Mouse (Mus musculus): ENCODE measurements around the gene Mark4. TPM values are rescaled to one million over a fixed set of nuclear protein-coding genes. Genes with fewer than 3 reads are reported as not detected.

Mark4 gene
- polyA plus RNA-seq, 1 experiment from 2014 or later = 10.9 TPM

DNA sequence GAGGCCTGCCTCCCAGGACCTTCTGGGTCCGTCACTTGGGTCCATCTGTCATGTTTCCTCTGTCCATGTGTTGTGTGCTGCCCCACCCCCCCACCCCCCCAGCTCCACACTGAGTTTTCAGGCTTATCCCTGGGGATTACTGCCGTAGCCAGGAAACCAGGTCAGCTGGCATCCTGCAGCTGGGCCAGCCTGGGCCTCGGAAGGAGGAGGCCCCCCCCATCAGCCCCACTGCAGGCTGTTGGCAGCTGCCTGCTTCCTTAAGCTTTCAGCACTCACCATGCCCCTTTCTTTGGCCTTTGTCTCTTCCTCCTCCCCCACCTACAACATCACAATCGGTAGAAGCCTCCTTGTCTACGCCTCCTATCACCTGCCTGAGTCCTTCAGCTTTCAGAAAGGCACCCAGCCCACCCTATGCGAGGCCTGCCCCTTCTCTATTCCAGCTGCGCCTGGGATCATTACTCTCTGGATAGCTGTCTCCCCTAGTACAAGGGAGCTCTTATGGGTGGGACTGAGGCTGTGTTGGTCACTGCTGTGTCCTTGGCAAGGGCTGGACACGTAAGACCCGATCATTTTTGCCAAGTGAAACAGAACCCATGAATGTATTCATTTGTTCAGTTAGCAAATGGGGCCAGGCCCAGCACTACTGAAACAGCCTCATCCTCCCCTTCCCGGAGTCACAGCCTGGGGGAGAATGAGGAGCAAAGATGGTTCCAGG lies 69.8 kb downstream of the Mark4 start:
- peak; percentile 74 for DNase-seq (ENCODE audit: low spot score)
- Histone ChIP-seq H3K36me3 (ENCODE audit: control insufficient read depth, insufficient read depth, low read length) (peaks cover 96% of the 10 kb centered on the region), H3K27ac (replicated peaks; ENCODE audit: low read depth, low read length) (no peak overlapping the region; the same call in 1 of the 2 replicates)

GRCm38 (mm10) chr7:19383708-19384107 lies 74.9 kb downstream of the Mark4 start:
- Histone ChIP-seq H3K27me3 (replicated peaks; ENCODE audit: control insufficient read depth, insufficient read depth, low read length) (no peaks in the 10 kb centered on the region), H3K9ac (ENCODE audit: low read depth, low read length) (no peak overlapping the region; the same call in 1 of the 2 replicates), H3K27ac (replicated peaks; ENCODE audit: low read depth, low read length) (no peak overlapping the region), H3K4me3 (ENCODE audit: low read depth, low read length) (no peak overlapping the region), H3K36me3 (ENCODE audit: control insufficient read depth, insufficient read depth, low read length) (peaks cover 47% of the 10 kb centered on the region), H3K4me1 (ENCODE audit: control insufficient read depth, insufficient read depth, low read length) (peaks cover 9% of the 10 kb centered on the region), H3K4me2 (ENCODE audit: low read depth, low read length) (no peak overlapping the region), H3K9me3 (ENCODE audit: control insufficient read depth, low read length) (no peaks in the 10 kb centered on the region)
- ATAC-seq (ENCODE audit: low read depth) (no peak), DNase-seq (ENCODE audit: low spot score) (no peak)
- WGBS = 65% methylated on average over 9 of the region's 9 CpGs

More for the DNA sequence above, 69.8 kb downstream of the Mark4 start:
- H3K4me3 ChIP-seq (ENCODE audit: low read depth, low read length) = no peak overlapping the region
- H3K9ac ChIP-seq (ENCODE audit: low read depth, low read length) = no peak overlapping the region
- WGBS = 76% methylated on average over 9 of the region's 10 CpGs
- no peak overlapping the region for H3K4me2 ChIP-seq (ENCODE audit: low read depth, low read length)
- H3K9me3 ChIP-seq (ENCODE audit: control insufficient read depth, low read length) = no peaks in the 10 kb centered on the region
- H3K4me1 ChIP-seq (ENCODE audit: control insufficient read depth, insufficient read depth, low read length) = no peaks in the 10 kb centered on the region
- ATAC-seq (ENCODE audit: low read depth) = peak; percentile 44; the same call in 1 of the 2 replicates
- no peaks in the 10 kb centered on the region for H3K27me3 ChIP-seq (replicated peaks; ENCODE audit: control insufficient read depth, insufficient read depth, low read length)

DNA sequence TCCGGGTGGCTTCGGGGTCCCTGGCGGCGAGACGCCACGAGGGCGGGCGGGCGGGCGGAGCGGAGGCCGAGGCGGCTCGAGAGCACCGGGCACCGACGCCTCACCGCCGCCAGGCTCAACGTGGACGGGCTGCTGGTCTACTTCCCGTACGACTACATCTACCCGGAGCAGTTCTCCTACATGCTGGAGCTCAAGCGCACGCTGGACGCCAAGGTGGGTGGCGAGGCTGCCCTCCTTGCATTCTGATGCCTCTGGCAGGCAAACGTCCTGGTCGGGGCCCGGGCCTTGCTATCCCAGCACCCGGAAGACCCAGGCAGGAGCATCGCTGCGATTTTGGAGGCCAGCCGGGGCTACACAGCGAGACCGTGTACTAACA lies 76.5 kb downstream of the Mark4 start:
- peak overlapping the region; percentile 88 for H3K4me2 ChIP-seq (ENCODE audit: low read depth, low read length)
- H3K36me3 ChIP-seq (ENCODE audit: control insufficient read depth, insufficient read depth, low read length) = peaks cover 45% of the 10 kb centered on the region
- H3K4me1 ChIP-seq (ENCODE audit: control insufficient read depth, insufficient read depth, low read length) = peaks cover 9% of the 10 kb centered on the region
- H3K9me3 ChIP-seq (ENCODE audit: control insufficient read depth, low read length) = no peaks in the 10 kb centered on the region
- DNase-seq (ENCODE audit: low spot score) = no peak
- 0 out of 2 replicates have a peak overlapping the region, but pooled peaks have one; percentile 21 for H3K27ac ChIP-seq (replicated peaks; ENCODE audit: low read depth, low read length)
- H3K27me3 ChIP-seq (replicated peaks; ENCODE audit: control insufficient read depth, insufficient read depth, low read length) = no peaks in the 10 kb centered on the region
- 0% methylated on average over 14 of the region's 37 CpGs for WGBS
- peak; percentile 56 for ATAC-seq (ENCODE audit: low read depth)
- H3K4me3 ChIP-seq (ENCODE audit: low read depth, low read length) = peak overlapping the region; percentile 89
- peak overlapping the region; percentile 89 for H3K9ac ChIP-seq (ENCODE audit: low read depth, low read length)

DNA sequence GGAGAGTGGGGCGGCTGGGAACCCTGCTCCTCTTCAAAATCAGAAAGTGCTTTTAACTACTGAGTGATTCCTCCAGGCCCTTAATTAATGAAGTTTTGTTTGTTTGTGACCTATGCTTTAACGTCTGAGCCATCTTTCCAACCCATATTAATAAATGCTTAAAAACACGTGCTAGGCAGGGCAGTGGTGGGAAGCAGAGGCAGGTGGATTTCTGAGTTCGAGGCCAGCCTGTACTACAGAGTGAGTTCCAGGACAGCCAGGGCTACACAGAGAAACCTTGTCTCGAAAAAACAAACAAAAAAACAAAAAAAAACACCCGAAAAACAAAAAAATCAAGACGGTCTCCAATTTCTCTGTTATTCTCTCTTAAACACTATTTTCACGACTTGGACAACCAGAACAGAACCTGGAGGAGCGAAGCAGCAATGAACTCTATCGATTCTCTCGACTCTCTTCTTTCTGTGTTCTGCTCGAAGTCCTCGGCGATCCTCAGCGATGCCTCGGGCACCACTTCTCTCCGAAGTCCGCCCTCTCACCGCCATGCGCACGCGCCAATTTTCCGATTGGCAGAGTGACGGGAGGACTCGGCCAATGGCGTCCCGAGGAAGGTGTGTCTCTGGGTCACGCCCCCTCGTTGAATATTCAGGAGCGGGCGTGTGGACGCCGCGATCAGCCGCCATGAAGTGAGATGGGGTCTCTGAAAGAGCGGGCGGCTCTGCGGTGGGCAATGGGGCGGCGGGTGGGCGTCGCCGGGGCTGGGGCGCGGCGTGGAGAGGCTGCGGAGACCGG lies 77.0 kb downstream of the Mark4 start, which contains the start of gene Ercc2:
Gene Ercc2, plus strand, starts transcription at position 634 of the 789 bp plus-strand sequence.
- H3K27me3 ChIP-seq (replicated peaks; ENCODE audit: control insufficient read depth, insufficient read depth, low read length) = no peaks in the 10 kb centered on the region
- H3K9me3 ChIP-seq (ENCODE audit: control insufficient read depth, low read length) = no peaks in the 10 kb centered on the region
- peaks cover 9% of the 10 kb centered on the region for H3K4me1 ChIP-seq (ENCODE audit: control insufficient read depth, insufficient read depth, low read length)
- H3K9ac ChIP-seq (ENCODE audit: low read depth, low read length) = peak within 1 kb of the TSS; percentile 89
- peaks cover 43% of the 10 kb centered on the region for H3K36me3 ChIP-seq (ENCODE audit: control insufficient read depth, insufficient read depth, low read length)
- DNase-seq (ENCODE audit: low spot score) = peak; percentile 99
- peak; percentile 96 for ATAC-seq (ENCODE audit: low read depth)
- WGBS = 8% methylated on average over 32 of the region's 48 CpGs
- peak within 1 kb of the TSS; percentile 89 for H3K4me3 ChIP-seq (ENCODE audit: low read depth, low read length)
- 0 out of 2 replicates have a peak within 1 kb of the TSS, but pooled peaks have one; percentile 21 for H3K27ac ChIP-seq (replicated peaks; ENCODE audit: low read depth, low read length)
- peak within 1 kb of the TSS; percentile 88 for H3K4me2 ChIP-seq (ENCODE audit: low read depth, low read length)

DNA sequence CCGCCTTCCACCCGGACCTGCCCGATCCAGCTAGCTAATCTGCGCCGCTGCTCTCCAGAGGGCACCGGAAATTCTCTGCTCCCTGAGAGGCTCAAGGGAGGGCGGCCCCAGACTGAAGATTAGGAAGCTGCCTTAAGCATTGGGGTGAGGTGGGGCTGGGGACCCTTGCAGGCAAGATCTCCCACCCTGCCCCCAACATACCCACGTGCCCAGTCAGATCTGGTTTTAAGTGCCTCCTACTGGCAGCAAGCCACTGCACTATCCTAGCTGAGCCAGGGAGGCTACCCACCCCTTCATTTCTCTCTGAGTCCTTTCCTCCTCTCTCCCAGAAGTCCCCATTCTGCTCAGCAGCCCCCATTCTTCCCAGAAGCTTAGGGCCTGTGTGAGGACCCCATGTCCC lies 80.6 kb downstream of the Mark4 start:
- WGBS = 80% methylated on average over 8 of the region's 8 CpGs
- peaks cover 4% of the 10 kb centered on the region for H3K4me1 ChIP-seq (ENCODE audit: control insufficient read depth, insufficient read depth, low read length)
- ATAC-seq (ENCODE audit: low read depth) = no peak

GRCm38 (mm10) chr7:19376019-19376418 lies 82.6 kb downstream of the Mark4 start:
- no peaks in the 10 kb centered on the region for H3K4me1 ChIP-seq (ENCODE audit: control insufficient read depth, insufficient read depth, low read length)
- no peak overlapping the region for H3K9ac ChIP-seq (ENCODE audit: low read depth, low read length)
- WGBS = 82% methylated on average over 4 of the region's 4 CpGs
- no peak for ATAC-seq (ENCODE audit: low read depth)
- H3K27ac ChIP-seq (replicated peaks; ENCODE audit: low read depth, low read length) = no peak overlapping the region
- H3K4me3 ChIP-seq (ENCODE audit: low read depth, low read length) = no peak overlapping the region
- no peaks in the 10 kb centered on the region for H3K27me3 ChIP-seq (replicated peaks; ENCODE audit: control insufficient read depth, insufficient read depth, low read length)
- no peak for DNase-seq (ENCODE audit: low spot score)
- H3K4me2 ChIP-seq (ENCODE audit: low read depth, low read length) = no peak overlapping the region
- H3K9me3 ChIP-seq (ENCODE audit: control insufficient read depth, low read length) = no peaks in the 10 kb centered on the region
- H3K36me3 ChIP-seq (ENCODE audit: control insufficient read depth, insufficient read depth, low read length) = peaks cover 21% of the 10 kb centered on the region; the same call in 1 of the 2 replicates

More for the DNA sequence above, 80.6 kb downstream of the Mark4 start:
- no peak for DNase-seq (ENCODE audit: low spot score)
- Histone ChIP-seq H3K9ac (ENCODE audit: low read depth, low read length) (no peak overlapping the region), H3K4me2 (ENCODE audit: low read depth, low read length) (no peak overlapping the region), H3K36me3 (ENCODE audit: control insufficient read depth, insufficient read depth, low read length) (peaks cover 21% of the 10 kb centered on the region; the same call in 1 of the 2 replicates), H3K27me3 (replicated peaks; ENCODE audit: control insufficient read depth, insufficient read depth, low read length) (no peaks in the 10 kb centered on the region), H3K27ac (replicated peaks; ENCODE audit: low read depth, low read length) (no peak overlapping the region), H3K9me3 (ENCODE audit: control insufficient read depth, low read length) (no peaks in the 10 kb centered on the region), H3K4me3 (ENCODE audit: low read depth, low read length) (no peak overlapping the region)

- WGBS = 73% methylated on average over 17 of the region's 18 CpGs
- H3K27ac ChIP-seq (replicated peaks; ENCODE audit: low read depth, low read length) = no peak overlapping the region
- no peaks in the 10 kb centered on the region for H3K27me3 ChIP-seq (replicated peaks; ENCODE audit: control insufficient read depth, insufficient read depth, low read length)
- H3K9ac ChIP-seq (ENCODE audit: low read depth, low read length) = no peak overlapping the region
- no peaks in the 10 kb centered on the region for H3K4me1 ChIP-seq (ENCODE audit: control insufficient read depth, insufficient read depth, low read length)
- no peak overlapping the region for H3K4me3 ChIP-seq (ENCODE audit: low read depth, low read length)
- no peaks in the 10 kb centered on the region for H3K9me3 ChIP-seq (ENCODE audit: control insufficient read depth, low read length)
- no peak overlapping the region for H3K4me2 ChIP-seq (ENCODE audit: low read depth, low read length)
- ATAC-seq (ENCODE audit: low read depth) (no peak), DNase-seq (ENCODE audit: low spot score) (no peak)
- H3K36me3 ChIP-seq (ENCODE audit: control insufficient read depth, insufficient read depth, low read length) = peaks cover 27% of the 10 kb centered on the region; the same call in 1 of the 2 replicates
Measured at GRCm38 (mm10) chr7:19375368-19375767, 83.3 kb downstream of the Mark4 start.
